Mouse (Mus musculus): ENCODE data around the gene Snf8.
A peak's percentile ranks its signal among the peaks of the same experiment; 100 is the strongest.

Snf8 gene

DNA sequence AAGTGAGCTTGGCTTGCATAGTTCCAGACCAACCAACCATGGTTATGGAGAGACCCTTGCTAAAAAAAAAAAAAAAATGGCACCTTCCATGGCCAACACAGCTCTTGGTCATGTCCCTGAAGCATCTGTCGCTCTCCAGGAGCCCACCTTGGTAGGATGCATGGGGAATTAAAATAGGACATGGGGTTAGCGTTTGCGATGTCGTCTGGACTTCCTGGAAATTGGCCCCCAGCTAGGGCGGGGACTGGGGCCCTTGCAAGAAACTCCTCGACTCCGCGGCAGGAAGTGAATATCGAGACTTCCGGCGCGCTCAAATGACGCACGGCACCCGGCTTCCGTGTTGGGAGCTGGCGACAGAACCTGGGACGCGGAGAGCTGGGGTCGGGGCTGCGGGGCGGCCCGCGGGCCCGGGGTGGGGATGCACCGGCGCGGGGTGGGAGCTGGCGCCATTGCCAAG lies at the start of gene Snf8:
TSS of gene Snf8 (plus strand) at position 290 of the 457 bp plus-strand sequence.
- peak; percentile 98 to 99 for DNase-seq

DNA sequence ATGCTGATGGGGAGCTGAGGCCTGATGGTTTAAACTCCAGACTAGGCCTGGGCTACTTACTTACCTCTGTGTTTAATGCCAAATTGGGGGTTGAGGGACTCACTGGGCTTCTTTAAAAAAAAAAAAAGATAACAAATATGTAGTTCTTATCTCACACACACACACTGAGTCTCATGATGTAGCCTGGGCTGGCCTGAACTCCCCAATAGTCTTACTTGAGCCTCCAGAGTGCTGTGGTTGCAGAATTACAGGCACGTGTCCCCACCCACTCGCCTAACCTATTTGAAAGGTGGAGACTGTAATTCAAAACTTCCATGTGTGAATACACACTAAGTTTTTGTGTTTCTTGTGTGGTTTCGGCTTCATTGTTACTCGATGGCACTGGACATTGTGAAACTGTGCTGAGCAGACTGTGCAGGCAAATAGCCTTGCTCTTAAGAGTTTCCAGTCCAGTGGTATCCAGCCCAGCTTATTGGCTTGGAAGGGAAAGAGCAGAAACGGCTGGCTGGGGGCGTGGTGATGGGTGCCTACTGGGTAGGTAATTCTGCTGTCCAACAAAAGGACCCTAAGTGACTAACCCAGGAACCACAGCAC lies 46.7 kb upstream of the Snf8 start:
- DNase-seq: peak in 1 of 2 experiments; percentile 52

DNA sequence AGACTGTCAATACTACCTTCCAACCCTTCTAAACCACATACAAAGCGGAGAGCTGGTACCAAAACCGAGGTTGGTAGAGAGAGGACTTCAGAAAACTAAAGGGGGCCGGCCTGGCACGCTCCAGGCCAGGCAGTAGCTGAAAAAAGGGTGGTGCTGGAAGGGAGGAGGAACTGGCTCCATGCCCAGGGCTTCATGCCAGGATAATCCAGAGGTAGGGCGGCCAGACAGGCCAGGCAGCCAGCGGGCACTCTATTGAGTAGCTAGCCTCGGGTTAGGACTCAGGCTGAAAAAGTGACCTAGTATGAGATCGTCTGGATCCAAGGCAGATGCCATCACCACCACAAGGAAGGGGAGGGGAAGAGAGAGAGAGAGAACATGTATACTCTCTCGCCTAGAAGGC lies 46.2 kb upstream of the Snf8 start:
- DNase-seq: peak; percentile 93 to 95

DNA sequence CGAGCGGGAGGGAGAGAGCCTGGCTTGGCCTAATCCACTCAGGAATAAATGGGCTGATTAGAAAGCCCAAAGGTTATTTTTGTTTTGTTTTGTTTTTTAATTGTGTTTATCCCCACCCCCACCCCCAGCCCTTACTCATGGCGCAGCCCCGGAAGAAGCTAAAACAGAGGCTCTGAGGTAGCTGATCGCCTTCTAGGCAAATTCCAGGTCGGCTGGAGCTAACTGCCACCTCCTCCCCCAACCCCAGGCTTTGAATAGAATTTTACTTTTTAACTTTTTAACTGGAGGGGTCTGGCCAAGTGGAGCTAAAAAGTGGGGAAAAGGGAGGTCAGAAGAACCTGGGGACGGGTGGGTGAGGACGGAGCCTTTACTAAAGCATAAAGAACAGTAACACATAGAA lies 44.8 kb upstream of the Snf8 start:
- peak in 1 of 2 experiments; percentile 51 for DNase-seq

DNA sequence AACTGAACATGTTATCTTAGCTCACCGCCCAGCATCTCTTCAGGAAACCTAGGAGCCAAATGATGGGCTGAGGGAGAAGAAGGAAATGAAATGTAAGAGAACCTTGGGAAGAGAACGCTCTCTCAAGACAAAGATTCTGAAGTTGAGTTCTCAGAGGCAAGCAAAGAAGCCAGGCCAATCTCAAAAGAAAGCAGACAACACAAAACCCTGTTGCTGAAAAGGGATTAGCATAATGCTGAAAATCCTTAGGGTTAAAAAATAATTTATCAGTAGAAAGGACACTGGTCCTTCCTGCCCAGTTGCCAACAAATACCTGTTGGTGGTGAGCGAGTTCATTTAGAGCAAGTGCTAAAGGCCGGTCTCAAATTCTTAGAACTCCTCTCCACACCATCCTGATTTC lies 44.3 kb upstream of the Snf8 start:
- no peak for DNase-seq

DNA sequence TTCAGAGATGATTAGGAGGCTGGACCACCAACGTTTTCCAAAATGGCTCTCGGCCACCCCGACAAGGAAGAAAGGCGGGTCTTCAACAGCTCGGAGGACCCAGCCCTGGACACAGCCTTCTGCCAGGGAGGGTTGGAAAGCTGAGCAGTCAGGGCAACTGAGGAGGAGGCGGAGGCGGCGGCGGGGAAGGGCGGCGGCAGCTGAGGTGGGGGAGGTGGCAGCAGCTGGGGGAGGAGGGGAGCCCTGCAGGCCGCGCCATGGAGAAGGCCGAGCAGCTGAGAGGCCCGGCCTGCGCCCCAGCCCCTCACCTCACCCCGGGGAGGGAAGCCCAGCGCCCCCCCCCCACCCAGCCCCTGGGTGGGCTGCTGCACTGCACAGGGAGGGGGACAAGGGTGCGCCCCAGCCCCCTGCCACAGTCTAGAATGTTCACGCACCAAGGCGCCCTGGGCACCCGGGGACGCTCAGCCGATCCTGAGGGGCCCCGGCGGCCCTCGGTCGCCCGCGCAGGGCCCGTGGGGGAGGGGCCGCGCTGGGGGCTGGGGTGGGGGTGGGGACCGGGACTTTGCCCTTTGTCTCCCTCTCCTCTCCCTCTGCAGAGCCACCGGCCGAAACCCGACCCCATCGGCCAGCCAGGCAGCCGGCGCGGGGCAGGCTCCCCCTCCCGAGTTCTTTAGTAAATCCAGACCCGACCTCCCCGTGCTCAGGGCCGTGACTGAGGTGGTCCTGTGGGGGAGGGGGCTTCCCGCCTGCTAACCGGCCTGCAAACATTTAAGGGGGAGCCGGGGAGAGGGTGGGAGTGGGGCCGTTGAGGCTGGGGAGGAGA lies 43.6 kb upstream of the Snf8 start:
- peak; percentile 84 to 90 for DNase-seq

DNA sequence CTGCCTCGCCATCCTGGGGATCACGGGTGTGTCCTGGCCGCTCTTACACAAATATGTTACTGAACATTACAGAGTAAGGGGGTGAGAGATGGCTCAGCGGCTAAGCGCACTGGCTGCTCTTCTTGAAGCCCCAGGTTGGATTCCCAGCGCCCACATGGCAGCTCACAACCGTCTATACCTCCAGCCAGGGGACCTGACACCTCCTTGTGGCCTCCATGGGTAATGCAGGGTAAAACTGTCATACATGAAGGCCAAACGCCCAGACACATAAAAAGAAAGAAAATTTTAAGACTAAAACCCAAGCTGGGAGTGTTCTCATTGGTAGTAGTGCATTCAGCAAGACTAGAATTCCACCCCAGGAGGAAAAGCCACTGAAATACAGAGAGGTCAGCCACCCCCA lies 40.5 kb upstream of the Snf8 start:
- no peak for DNase-seq

DNA sequence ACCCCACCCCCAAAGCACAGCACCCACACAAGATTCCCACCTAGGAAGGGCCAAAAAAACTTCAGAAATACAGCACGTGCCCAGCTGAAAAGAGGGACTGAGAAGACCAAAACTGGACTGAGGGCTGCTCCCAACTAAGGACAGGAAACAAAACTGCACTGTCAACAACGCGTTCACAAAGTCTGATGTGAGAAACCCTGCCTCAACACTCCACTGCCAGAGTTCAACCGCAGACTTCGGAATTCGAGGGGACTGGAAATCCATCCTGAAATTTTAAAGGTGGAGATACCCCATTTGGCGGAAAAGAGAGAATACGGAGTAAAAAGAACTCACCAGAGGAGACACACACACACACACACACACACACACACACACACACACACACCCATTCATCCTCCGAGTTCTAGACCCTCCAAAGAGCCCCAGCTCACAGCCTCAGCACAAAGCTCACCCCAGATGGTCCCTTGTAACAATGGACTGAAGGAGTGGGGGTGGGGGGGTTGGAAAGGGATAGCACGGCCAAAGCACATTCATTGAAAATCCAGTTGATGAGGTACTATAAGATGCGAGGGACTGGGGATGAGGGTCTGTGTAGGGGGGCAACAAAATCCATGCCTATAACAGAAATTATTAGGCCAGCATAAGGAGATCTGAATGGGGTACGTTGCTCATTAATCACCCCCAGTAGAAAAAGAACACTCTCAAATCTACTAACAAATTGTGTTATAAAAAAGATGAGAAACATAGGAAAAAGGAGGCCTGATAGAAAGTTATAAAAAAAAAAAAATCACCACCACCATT lies 31.4 kb upstream of the Snf8 start:
- DNase-seq: no peak

DNA sequence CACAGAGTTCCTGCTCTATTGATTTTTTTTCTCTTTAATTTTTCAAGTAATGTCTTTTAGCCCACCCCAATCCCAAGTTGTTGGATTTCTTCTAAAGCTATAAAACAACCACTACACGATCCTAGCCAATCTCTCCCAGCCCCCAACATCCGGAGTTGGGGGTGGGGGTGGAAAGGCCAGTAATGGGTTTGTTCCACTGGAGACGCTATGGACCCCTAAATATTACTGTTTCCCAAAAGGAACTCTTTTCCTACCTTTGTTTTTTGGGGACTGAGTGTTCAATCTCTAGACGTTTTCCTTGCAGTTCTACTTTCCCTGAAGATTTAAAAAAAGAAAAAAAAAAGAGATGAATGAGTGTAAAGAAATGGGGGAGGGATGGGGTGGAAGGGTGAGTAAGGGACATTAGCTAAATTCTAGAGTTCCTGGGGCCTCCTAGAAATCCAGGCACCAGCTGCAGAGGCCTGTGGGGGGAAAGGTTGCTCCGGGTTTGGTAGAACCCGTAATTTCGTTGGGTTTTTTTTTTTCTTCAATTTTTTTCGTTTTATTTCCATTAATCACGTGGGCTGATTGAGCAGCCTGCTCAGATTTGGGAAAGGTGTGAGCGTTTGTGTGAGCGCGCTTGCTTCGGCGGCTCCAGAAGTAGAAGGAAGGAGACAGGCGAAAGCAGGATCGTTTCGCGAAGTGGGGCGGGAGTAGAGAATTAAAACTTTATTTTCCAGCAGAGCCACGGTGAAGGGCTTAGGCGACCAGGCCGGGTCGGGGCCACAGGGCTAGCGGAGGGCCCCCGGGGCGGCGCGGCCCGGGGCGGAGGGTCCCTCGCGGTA lies 30.5 kb upstream of the Snf8 start:
- DNase-seq: peak in 1 of 2 experiments; percentile 24

DNA sequence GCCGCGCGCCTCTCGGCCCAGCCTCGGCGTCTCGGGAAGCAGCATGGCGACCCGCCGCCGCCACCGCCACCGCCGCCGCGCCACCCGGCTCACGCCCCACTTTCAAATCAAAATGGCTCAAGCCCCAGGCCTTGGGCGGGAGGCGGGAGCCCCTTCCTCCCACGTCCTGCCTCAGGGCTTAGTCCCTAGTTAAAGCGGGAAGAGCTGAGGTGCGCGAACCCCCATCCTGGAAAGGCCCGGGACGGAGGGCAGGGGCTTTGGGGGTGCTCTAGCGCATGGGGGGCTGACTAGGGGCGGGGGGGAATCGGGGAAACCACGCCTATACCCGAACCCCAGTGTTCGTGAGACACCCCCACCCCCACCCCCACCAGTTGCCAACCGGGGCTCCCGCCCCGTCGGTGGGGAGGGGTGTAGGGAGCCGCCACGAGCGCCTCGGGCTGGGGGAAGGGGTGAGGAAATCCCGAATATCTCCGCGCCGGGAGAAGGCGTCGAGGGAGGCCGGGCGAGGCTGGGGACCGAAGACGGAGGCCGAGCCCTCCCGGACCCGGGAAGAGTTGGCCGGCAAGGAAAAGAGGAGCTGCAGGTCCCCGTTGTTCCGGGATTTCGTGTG lies 29.8 kb upstream of the Snf8 start:
- peak; percentile 65 to 75 for DNase-seq

DNA sequence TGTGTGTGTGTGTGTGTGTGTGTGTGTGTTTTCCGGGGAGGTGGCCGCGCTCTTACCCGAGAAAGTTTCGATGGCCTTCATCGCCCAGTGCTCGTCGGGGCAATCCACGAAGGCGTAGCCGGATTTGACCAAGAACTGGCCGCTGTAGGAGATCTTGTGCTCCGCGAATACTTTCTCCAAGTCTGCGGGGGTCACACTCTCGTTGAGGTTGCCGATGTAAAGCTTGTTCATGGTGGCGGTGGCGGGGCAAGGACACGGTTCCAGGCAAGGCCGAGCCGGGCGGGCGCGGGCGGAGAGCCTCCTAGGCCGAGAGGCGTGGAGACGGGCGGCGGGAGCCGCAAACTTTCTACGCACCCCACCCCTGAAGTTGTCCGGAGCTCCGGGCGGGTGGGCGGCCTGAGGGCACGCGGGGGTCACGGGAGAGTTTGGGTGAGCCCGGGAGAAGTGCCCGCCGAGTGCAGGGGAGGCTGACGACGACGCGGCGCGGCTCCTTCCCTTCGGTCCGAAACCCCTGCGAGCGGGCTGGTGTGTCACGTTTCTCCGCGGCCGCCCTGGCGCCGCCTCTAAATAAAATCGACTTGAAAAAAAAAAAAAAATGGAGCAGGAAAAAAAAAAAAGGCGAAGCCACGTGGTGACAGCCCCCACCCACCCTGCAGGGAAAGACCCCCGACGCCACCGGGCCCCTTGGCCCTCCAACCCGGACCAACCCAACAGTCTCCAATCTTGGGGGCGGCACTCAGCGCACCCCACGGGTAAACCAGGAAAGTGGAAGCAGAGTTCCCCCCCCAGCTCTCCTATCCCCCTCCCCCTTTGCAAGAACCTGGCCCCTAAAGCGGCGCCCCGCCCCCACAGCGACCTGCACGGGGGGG lies 29.0 kb upstream of the Snf8 start, which contains the start of gene Igf2bp1:
TSS of gene Igf2bp1 (minus strand) at position 538 of the 869 bp plus-strand sequence.
- peak; percentile 75 to 82 for DNase-seq

DNA sequence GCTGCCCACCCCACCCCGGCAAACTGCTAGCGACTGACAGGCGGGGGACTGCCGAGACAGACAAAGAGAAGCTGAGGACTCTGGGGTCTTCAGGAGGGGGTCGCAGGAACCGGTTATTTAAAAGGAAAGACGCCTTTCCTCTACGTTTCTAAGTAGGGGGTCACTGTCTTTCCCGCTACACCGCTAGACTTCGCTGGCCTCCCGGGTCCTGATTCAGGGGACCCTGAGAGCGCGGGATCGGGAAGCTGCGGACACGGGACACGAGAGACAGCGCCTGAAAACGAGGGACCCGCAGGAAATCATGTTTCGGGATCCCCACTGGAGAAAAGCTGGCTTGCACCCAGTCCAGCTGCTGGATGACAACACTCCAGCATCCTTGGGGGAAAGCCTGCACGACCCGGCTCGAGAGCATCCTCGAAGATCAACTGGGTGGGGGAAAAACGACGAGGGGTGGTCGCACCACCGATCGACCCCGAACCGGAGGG lies 28.3 kb upstream of the Snf8 start:
- DNase-seq: peak; percentile 54 to 65

DNA sequence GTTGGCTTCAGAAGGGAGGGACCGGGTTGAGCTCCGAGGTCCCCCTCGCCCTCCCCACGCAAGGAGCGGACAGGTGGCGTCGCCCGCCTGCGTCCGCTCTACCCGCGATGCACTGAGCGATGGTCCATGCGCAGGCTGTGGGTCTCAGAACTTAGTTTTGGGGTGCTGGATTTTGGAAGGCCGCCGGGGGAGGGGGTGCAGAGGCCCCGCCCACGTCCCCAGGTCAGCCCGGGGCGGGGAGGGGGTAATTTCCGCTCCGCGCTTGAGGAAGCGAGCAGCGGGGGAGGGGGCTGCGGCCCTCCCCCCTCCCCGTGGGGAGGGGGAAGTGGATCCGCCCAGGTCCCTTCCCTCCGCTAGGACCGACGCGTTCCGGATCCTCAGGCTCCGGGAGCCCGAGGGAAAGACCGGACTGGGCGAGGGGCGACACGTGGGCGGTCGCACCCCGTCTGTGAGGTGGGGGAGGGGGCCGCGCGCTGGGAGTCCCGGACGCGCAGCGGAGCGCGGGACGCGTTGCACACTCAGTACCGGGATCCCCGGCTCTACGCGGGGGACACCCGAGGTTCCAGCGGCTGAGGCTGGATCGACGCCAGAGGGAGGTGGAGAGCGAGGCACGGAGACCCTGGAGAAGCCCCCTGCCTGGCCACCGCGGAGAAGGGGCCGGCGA lies 27.7 kb upstream of the Snf8 start:
- peak; percentile 63 to 70 for DNase-seq

DNA sequence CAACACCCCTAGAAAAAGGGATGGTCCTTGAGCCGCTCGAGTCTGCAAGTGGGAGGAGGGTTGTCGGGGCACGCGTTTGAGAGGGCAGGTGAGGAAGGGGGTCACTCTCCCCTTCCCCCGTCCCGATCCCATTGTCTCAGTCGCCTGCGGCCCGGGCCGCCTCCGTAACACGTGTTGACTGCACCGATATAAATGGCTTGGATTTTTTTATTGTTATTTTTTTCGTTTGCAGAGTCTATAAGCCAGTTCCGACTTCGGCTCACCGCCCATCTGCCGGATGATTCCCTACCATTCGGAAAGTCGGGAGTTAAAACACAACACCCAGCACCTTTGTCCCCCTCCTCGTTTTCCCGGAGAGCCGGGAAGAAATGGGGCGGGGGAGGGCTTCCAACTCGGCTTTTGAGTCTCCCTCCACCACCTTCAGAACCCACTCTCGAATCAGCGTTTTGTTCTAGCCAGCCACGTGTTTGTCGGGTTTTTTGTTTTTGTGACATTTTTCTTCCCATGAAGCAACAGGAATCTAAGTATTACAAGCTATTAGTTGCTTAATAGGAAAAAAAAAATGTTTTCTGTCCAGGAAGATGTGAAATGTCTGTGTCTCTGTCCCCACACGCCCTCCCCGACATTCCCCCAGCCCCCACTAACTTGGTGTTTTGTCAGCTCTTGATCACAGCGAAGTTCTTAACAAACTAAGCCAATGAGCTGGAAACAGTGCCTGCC lies 27.0 kb upstream of the Snf8 start:
- peak; percentile 40 to 65 for DNase-seq

DNA sequence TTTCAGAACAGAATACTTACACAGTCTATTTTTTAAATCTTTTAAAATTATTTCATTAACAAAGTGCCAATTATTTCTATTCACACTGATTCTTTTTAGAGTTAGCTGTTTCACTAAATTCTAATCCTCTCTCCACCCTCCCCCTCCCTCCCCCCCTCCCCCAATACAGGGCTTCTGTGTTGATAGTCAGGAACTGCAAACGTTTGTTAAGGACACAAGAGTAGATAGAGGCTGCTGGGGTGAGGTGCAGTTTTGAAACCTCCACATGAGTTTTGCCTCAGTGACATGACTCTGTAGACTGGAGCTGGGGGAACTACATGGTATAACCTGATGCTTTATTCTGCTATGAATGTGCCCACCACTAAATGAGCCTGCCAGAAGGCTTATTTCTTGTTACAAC lies 25.9 kb upstream of the Snf8 start:
- DNase-seq: no peak

DNA sequence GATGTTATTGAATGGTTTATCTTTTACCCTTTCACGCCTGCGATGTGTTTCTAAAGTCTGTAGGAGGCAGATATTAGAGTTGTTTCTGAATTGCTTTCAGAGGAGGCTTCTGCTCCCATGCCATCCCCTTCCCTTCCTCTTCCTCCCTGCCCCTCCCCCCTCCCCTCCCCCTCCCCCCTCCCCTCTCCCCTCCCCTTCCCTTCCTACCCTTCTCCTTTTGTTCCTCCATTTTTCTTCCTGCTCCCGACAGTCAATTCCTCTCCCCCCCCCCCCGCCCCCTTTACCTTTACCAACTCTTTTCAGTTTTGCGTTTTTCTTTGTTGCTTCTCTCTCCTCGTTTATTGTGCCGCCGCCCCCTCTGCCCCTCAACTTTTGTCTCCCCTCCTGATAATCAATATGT lies 22.7 kb upstream of the Snf8 start:
- DNase-seq: no peak

DNA sequence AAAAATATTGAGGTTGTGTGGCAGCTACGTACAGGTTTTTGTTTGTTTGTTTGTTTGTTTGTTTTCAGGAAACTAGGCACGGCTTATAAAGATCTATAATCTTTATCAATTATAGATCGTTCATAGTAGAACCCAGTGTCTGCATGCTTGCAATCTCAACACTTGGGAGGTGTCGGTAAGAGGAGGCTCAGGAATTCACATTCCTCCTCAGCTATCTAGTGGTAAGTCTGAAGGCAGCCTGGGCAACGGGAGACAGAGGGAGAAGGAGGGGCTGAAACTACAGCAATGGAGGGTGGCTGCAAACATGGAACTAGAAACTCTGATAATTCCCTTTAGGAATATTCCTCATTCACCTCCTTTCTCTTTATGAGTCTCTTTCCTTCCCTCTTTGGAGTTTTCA lies 19.3 kb upstream of the Snf8 start:
- DNase-seq: no peak

DNA sequence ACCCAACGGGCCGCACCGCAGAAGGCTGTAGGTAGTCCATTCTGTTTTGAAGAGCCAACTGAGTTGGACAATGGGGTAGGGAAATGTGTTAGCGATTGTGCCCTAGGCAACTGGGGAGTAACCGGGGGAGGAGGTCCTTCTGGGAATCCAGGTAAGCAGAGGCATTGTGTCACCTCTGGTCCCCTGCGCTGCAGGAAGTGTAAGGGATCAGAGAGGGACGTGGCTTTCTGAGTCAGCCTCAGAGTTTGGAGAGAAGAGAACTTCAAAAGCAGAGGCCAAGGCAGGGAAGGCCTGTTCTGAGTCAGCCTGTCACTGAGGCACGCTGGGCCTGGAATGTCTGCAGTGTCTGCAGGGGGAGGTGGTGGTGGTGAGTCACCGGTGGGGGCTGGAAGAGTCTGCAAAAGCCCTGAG lies 16.7 kb upstream of the Snf8 start:
- DNase-seq: no peak

DNA sequence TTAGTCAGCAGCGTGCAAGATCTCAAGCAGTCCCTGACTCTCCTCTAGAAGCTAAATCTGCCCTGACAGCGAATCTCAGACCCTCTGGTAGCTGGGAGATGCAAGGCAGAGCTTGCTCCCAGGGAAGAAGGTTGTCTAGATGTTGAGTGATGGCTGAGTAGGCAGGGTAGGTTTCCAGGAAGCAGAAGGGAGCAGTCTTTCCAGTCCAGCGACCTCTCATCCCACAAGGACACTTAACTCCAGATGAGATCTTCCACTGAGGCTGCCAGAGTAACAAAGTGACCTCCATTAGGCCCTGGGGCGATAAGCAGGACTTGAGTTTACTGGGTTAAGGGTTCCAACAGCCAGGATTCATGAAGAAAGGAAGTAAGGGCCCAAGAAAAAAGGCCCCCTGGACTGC lies 14.1 kb upstream of the Snf8 start:
- DNase-seq: no peak

DNA sequence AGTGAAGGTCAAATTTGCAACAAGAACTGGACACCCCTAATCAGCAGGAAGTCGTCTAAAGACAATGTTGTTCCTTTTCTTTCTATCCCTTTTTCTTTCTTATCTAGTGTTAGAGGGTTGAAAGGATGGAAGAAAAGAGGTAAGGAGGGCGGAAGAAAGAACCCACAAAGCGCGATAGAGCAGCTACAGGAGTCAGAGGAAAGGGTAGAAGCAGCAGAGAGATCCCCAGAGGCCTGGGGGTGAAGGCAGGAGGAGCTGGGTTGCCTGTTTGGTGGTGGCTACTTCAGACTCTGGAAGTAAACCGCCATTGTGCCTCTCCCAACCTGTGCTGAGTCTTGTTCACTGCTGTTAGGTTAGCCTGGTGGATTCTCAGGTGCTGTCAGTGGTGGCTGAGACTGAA lies 6.6 kb upstream of the Snf8 start:
- DNase-seq: no peak

All from kidney, postnatal 4 days (tissue).